Mouse (Mus musculus) myocyte (in vitro differentiated cells): Measurements from ENCODE around the gene Gm21915. TPM values are rescaled to one million over a fixed set of nuclear protein-coding genes. Genes with fewer than 3 reads are reported as not detected.

ENCODE experiments used
- H3K27me3 ChIP-seq: one replicate; pipeline ENCODE4 v1.6.1; 2011; ENCODE audit not compliant: control insufficient read depth, insufficient read depth, insufficient read length
- H3K36me3 ChIP-seq: one replicate; pipeline ENCODE4 v1.6.1; 2011; ENCODE audit not compliant: control insufficient read depth, insufficient read depth
- H3K4me2 ChIP-seq: one replicate; pipeline ENCODE4 v1.6.1; 2011; ENCODE audit warnings: low read depth, control low read depth
- H3K4me3 ChIP-seq: one replicate; pipeline ENCODE4 v1.5.1; 2011; ENCODE audit warnings: mild to moderate bottlenecking, control low read depth, moderate library complexity
- H3K79me2 ChIP-seq: one replicate; pipeline ENCODE4 v1.6.1; 2011; ENCODE audit not compliant: control insufficient read depth, insufficient read depth
- H3ac ChIP-seq: one replicate; pipeline ENCODE4 v1.6.1; 2011; ENCODE audit not compliant: control insufficient read depth, insufficient read length
- CEBPB ChIP-seq: IDR thresholded peaks from 2 replicates; pipeline ENCODE4 v1.6.1; 2011; ENCODE audit warnings: mild to moderate bottlenecking, moderate library complexity; ENCODE audit not compliant: poor library complexity, insufficient read depth, severe bottlenecking
- E2F4 ChIP-seq: IDR thresholded peaks from one replicate; pipeline ENCODE4 v1.6.1; 2011; ENCODE audit warnings: mild to moderate bottlenecking, control low read depth, moderate library complexity; ENCODE audit not compliant: insufficient read depth
- MAX ChIP-seq: IDR thresholded peaks from one replicate; pipeline ENCODE4 v1.6.1; 2011; ENCODE audit warnings: low read depth, mild to moderate bottlenecking, control low read depth
- MYOD1 ChIP-seq, 3 experiments: IDR thresholded peaks; one replicate each; pipeline ENCODE4 v1.6.1; 2011; ENCODE audit warnings: control low read depth in 2 of 3, low read depth in 2 of 3, mild to moderate bottlenecking in 2 of 3, moderate library complexity in 1 of 3; ENCODE audit not compliant: insufficient read length in 2 of 3, control insufficient read depth in 1 of 3
- MYOG ChIP-seq, 3 experiments: IDR thresholded peaks; one replicate each; pipeline ENCODE4 v1.6.1; 2011; ENCODE audit warnings: control low read depth in 2 of 3, low read depth in 2 of 3, mild to moderate bottlenecking in 2 of 3; ENCODE audit not compliant: insufficient read length in 2 of 3, control insufficient read depth in 1 of 3, insufficient read depth in 1 of 3
- POLR2A ChIP-seq: IDR thresholded peaks from one replicate; pipeline ENCODE4 v1.6.1; 2011; ENCODE audit warnings: low read depth, mild to moderate bottlenecking, control low read depth, moderate library complexity; ENCODE audit not compliant: insufficient read length
- POLR2AphosphoS2 ChIP-seq: IDR thresholded peaks from one replicate; pipeline ENCODE4 v1.6.1; 2011; ENCODE audit warnings: low read depth, control low read depth; ENCODE audit not compliant: insufficient read length
- REST ChIP-seq: IDR thresholded peaks from one replicate; pipeline ENCODE4 v1.6.1; 2011; ENCODE audit warnings: mild to moderate bottlenecking, control low read depth, moderate library complexity; ENCODE audit not compliant: insufficient read depth, insufficient read length
- SRF ChIP-seq: IDR thresholded peaks from one replicate; pipeline ENCODE4 v1.6.1; 2011; ENCODE audit warnings: low read depth; ENCODE audit not compliant: control insufficient read depth, insufficient read length
- TCF12 ChIP-seq: IDR thresholded peaks from one replicate; pipeline ENCODE4 v1.6.1; 2011; ENCODE audit warnings: mild to moderate bottlenecking, control low read depth; ENCODE audit not compliant: poor library complexity, insufficient read depth, severe bottlenecking
- TCF3 ChIP-seq: IDR thresholded peaks from one replicate; pipeline ENCODE4 v1.6.1; 2011; ENCODE audit warnings: low read depth, control low read depth; ENCODE audit not compliant: insufficient read length
- USF1 ChIP-seq: IDR thresholded peaks from one replicate; pipeline ENCODE4 v1.6.1; 2011; ENCODE audit warnings: low read depth, mild to moderate bottlenecking, control low read depth, moderate library complexity
- polyA plus RNA-seq: library from polyadenylated mRNA; unstranded; fragments of >200 nt; fragmentation: generic; extraction: Trizol; gene quantifications from one replicate; pipeline ENCODE4 v1.2.1, GENCODE M21; 2012; ENCODE audit warnings: missing spikeins

Gene Gm21915
- polyA plus RNA-seq, 1 experiment: not detected

- Histone ChIP-seq H3K4me3 (no peak overlapping the region), H3ac (no peak overlapping the region), H3K4me2 (no peak overlapping the region)
Measured at GRCm38 (mm10) chr9:40709141-40709537, 38.7 kb downstream of the Gm21915 start.

GRCm38 (mm10) chr9:40709587-40709986, 39.2 kb downstream of the Gm21915 start:
- no peak overlapping the region for H3ac ChIP-seq
- H3K4me3 ChIP-seq: no peak overlapping the region
- H3K79me2 ChIP-seq: no peaks in the 10 kb centered on the region
- TF ChIP-seq TCF3: no peak
- TF ChIP-seq MYOG (IDR thresholded peaks at IDR 0.05; ENCODE audit: control insufficient read depth in 1 of 3, insufficient read depth in 1 of 3, insufficient read length in 2 of 3, low read depth in 2 of 3): no peak
- TF ChIP-seq TCF12: no peak
- TF ChIP-seq CEBPB: no peak
- no peak for TF ChIP-seq E2F4
- no peak for TF ChIP-seq MAX
- TF ChIP-seq MYOD1 (IDR thresholded peaks at IDR 0.05; ENCODE audit: control insufficient read depth in 1 of 3, insufficient read length in 2 of 3, low read depth in 2 of 3): no peak
- TF ChIP-seq USF1: no peak
- TF ChIP-seq SRF: no peak
- TF ChIP-seq POLR2A: no peak
- no peak for TF ChIP-seq REST
- TF ChIP-seq POLR2AphosphoS2: no peak
- no peaks in the 10 kb centered on the region for H3K36me3 ChIP-seq
- no peak overlapping the region for H3K4me2 ChIP-seq
- no peaks in the 10 kb centered on the region for H3K27me3 ChIP-seq

More at GRCm38 (mm10) chr9:40709141-40709537, 38.7 kb downstream of the Gm21915 start:
- H3K27me3 ChIP-seq: no peaks in the 10 kb centered on the region
- no peaks in the 10 kb centered on the region for H3K79me2 ChIP-seq
- TF ChIP-seq TCF3: no peak
- TF ChIP-seq SRF: no peak
- TF ChIP-seq CEBPB: no peak
- TF ChIP-seq POLR2A: no peak
- no peak for TF ChIP-seq MAX
- no peak for TF ChIP-seq USF1
- TF ChIP-seq E2F4: no peak
- TF ChIP-seq POLR2AphosphoS2: no peak
- TF ChIP-seq MYOG (IDR thresholded peaks at IDR 0.05; ENCODE audit: control insufficient read depth in 1 of 3, insufficient read depth in 1 of 3, insufficient read length in 2 of 3, low read depth in 2 of 3): no peak
- no peak for TF ChIP-seq TCF12
- no peak for TF ChIP-seq MYOD1 (IDR thresholded peaks at IDR 0.05; ENCODE audit: control insufficient read depth in 1 of 3, insufficient read length in 2 of 3, low read depth in 2 of 3)
- no peak for TF ChIP-seq REST
- no peaks in the 10 kb centered on the region for H3K36me3 ChIP-seq

GRCm38 (mm10) chr9:40709991-40710390, 39.6 kb downstream of the Gm21915 start:
- no peaks in the 10 kb centered on the region for H3K36me3 ChIP-seq
- no peaks in the 10 kb centered on the region for H3K27me3 ChIP-seq
- no peak overlapping the region for H3K4me2 ChIP-seq
- no peaks in the 10 kb centered on the region for H3K79me2 ChIP-seq
- H3K4me3 ChIP-seq: no peak overlapping the region
- TF ChIP-seq TCF12 (no peak), TCF3 (no peak), SRF (no peak), CEBPB (no peak), POLR2AphosphoS2 (no peak), MAX (no peak), USF1 (no peak), POLR2A (no peak), MYOD1 (IDR thresholded peaks at IDR 0.05; ENCODE audit: control insufficient read depth in 1 of 3, insufficient read length in 2 of 3, low read depth in 2 of 3) (no peak), E2F4 (no peak), MYOG (IDR thresholded peaks at IDR 0.05; ENCODE audit: control insufficient read depth in 1 of 3, insufficient read depth in 1 of 3, insufficient read length in 2 of 3, low read depth in 2 of 3) (no peak), REST (no peak)
- H3ac ChIP-seq: no peak overlapping the region

GRCm38 (mm10) chr9:40711654-40712053, 41.2 kb downstream of the Gm21915 start:
- Histone ChIP-seq H3K4me2 (no peak overlapping the region), H3ac (no peak overlapping the region), H3K4me3 (no peak overlapping the region), H3K36me3 (no peaks in the 10 kb centered on the region), H3K79me2 (no peaks in the 10 kb centered on the region), H3K27me3 (no peaks in the 10 kb centered on the region)
- TF ChIP-seq POLR2AphosphoS2 (no peak), CEBPB (no peak), MYOG (IDR thresholded peaks at IDR 0.05; ENCODE audit: control insufficient read depth in 1 of 3, insufficient read depth in 1 of 3, insufficient read length in 2 of 3, low read depth in 2 of 3) (no peak), SRF (no peak), TCF3 (no peak), POLR2A (no peak), TCF12 (no peak), REST (no peak), MAX (no peak), USF1 (no peak), E2F4 (no peak), MYOD1 (IDR thresholded peaks at IDR 0.05; ENCODE audit: control insufficient read depth in 1 of 3, insufficient read length in 2 of 3, low read depth in 2 of 3) (no peak)

GRCm38 (mm10) chr9:40717182-40717874, 46.9 kb downstream of the Gm21915 start:
- TF ChIP-seq MYOD1 (IDR thresholded peaks at IDR 0.05; ENCODE audit: control insufficient read depth in 1 of 3, insufficient read length in 2 of 3, low read depth in 2 of 3): no peak
- TF ChIP-seq USF1: no peak
- no peak for TF ChIP-seq SRF
- Histone ChIP-seq H3K27me3 (no peaks in the 10 kb centered on the region), H3ac (no peak overlapping the region), H3K4me3 (no peak overlapping the region), H3K36me3 (no peaks in the 10 kb centered on the region), H3K79me2 (no peaks in the 10 kb centered on the region), H3K4me2 (no peak overlapping the region)
